Mouse (Mus musculus): ENCODE results near the gene Gnb4. TPM values are rescaled to one million over a fixed set of nuclear protein-coding genes. Genes with fewer than 3 reads are reported as not detected.

Gnb4 gene
- polyA plus RNA-seq, 1 experiment: 1.9 TPM

- H3K27me3 ChIP-seq (ENCODE audit: control insufficient read depth, insufficient read depth, low read length): no peaks in the 10 kb centered on the region
- H3K36me3 ChIP-seq (ENCODE audit: control insufficient read depth, insufficient read depth, low read length): peaks cover 3% of the 10 kb centered on the region
- H3K4me1 ChIP-seq (ENCODE audit: control insufficient read depth, insufficient read depth, low read length): no peaks in the 10 kb centered on the region
- H3K27ac ChIP-seq (ENCODE audit: control insufficient read depth, insufficient read depth, low read depth, low read length): no peak overlapping the region
- no peak overlapping the region for H3K4me3 ChIP-seq (ENCODE audit: control insufficient read depth, low read depth, low read length)
- TF ChIP-seq POLR2A (IDR thresholded peaks at IDR 0.05; ENCODE audit: control insufficient read depth, low read depth, low read length) (no peak), CTCF (IDR thresholded peaks at IDR 0.05; ENCODE audit: control insufficient read depth, insufficient read depth, insufficient replicate concordance, low read depth, low read length) (no peak)
These were observed 53.0 kb downstream of the Gnb4 start for GRCm38 (mm10) chr3:32563401-32563800.

GRCm38 (mm10) chr3:32553061-32553460, 63.3 kb downstream of the Gnb4 start:
- H3K4me3 ChIP-seq (ENCODE audit: control insufficient read depth, low read depth, low read length): no peak overlapping the region
- H3K4me1 ChIP-seq (ENCODE audit: control insufficient read depth, insufficient read depth, low read length): no peaks in the 10 kb centered on the region
- TF ChIP-seq POLR2A (IDR thresholded peaks at IDR 0.05; ENCODE audit: control insufficient read depth, low read depth, low read length) (no peak), CTCF (IDR thresholded peaks at IDR 0.05; ENCODE audit: control insufficient read depth, insufficient read depth, insufficient replicate concordance, low read depth, low read length) (no peak)
- no peak overlapping the region for H3K27ac ChIP-seq (ENCODE audit: control insufficient read depth, insufficient read depth, low read depth, low read length)
- H3K36me3 ChIP-seq (ENCODE audit: control insufficient read depth, insufficient read depth, low read length): peaks cover 3% of the 10 kb centered on the region
- no peaks in the 10 kb centered on the region for H3K27me3 ChIP-seq (ENCODE audit: control insufficient read depth, insufficient read depth, low read length)

DNA sequence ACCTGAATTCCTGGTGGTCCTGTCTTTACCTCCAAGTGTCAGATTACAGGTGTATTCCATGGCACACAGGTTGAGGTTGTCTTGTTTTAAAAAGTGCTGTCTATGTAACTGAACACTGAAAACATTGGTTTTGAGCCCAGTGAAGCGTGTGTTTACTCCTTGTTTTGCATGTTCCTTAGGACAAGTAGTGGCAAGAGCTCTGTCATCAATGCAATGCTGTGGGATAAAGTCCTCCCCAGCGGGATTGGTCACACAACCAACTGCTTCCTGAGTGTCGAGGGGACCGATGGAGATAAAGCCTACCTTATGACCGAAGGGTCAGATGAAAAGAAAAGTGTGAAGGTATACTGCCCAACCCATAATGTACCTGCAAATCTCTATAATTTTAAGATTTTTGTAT, 78.3 kb downstream of the Gnb4 start:
- Histone ChIP-seq H3K4me3 (ENCODE audit: control insufficient read depth, low read depth, low read length) (no peak overlapping the region), H3K4me1 (ENCODE audit: control insufficient read depth, insufficient read depth, low read length) (no peaks in the 10 kb centered on the region), H3K27ac (ENCODE audit: control insufficient read depth, insufficient read depth, low read depth, low read length) (no peak overlapping the region), H3K36me3 (ENCODE audit: control insufficient read depth, insufficient read depth, low read length) (no peaks in the 10 kb centered on the region; the same call in 1 of the 2 replicates), H3K27me3 (ENCODE audit: control insufficient read depth, insufficient read depth, low read length) (no peaks in the 10 kb centered on the region)
- TF ChIP-seq CTCF (IDR thresholded peaks at IDR 0.05; ENCODE audit: control insufficient read depth, insufficient read depth, insufficient replicate concordance, low read depth, low read length): no peak
- no peak for TF ChIP-seq POLR2A (IDR thresholded peaks at IDR 0.05; ENCODE audit: control insufficient read depth, low read depth, low read length)

GRCm38 (mm10) chr3:32537556-32537955, 78.8 kb downstream of the Gnb4 start:
- no peaks in the 10 kb centered on the region; the same call in 1 of the 2 replicates for H3K36me3 ChIP-seq (ENCODE audit: control insufficient read depth, insufficient read depth, low read length)
- TF ChIP-seq POLR2A (IDR thresholded peaks at IDR 0.05; ENCODE audit: control insufficient read depth, low read depth, low read length) (no peak), CTCF (IDR thresholded peaks at IDR 0.05; ENCODE audit: control insufficient read depth, insufficient read depth, insufficient replicate concordance, low read depth, low read length) (no peak)
- no peak overlapping the region; the same call in 1 of the 2 replicates for H3K27ac ChIP-seq (ENCODE audit: control insufficient read depth, insufficient read depth, low read depth, low read length)

GRCm38 (mm10) chr3:32535692-32536091, 80.7 kb downstream of the Gnb4 start:
- Histone ChIP-seq H3K27ac (ENCODE audit: control insufficient read depth, insufficient read depth, low read depth, low read length) (no peak overlapping the region), H3K27me3 (ENCODE audit: control insufficient read depth, insufficient read depth, low read length) (no peaks in the 10 kb centered on the region), H3K4me3 (ENCODE audit: control insufficient read depth, low read depth, low read length) (no peak overlapping the region), H3K4me1 (ENCODE audit: control insufficient read depth, insufficient read depth, low read length) (no peaks in the 10 kb centered on the region), H3K36me3 (ENCODE audit: control insufficient read depth, insufficient read depth, low read length) (no peaks in the 10 kb centered on the region; the same call in 1 of the 2 replicates)
- TF ChIP-seq POLR2A (IDR thresholded peaks at IDR 0.05; ENCODE audit: control insufficient read depth, low read depth, low read length): no peak
- no peak for TF ChIP-seq CTCF (IDR thresholded peaks at IDR 0.05; ENCODE audit: control insufficient read depth, insufficient read depth, insufficient replicate concordance, low read depth, low read length)

More at GRCm38 (mm10) chr3:32537556-32537955, 78.8 kb downstream of the Gnb4 start:
- Histone ChIP-seq H3K27me3 (ENCODE audit: control insufficient read depth, insufficient read depth, low read length) (no peaks in the 10 kb centered on the region), H3K4me3 (ENCODE audit: control insufficient read depth, low read depth, low read length) (no peak overlapping the region), H3K4me1 (ENCODE audit: control insufficient read depth, insufficient read depth, low read length) (no peaks in the 10 kb centered on the region)

Other genes with a start within 250 kb of the Gnb4 start
- gene Pik3ca, start 218.9 kb downstream of the Gnb4 start, polyA plus RNA-seq (2012; rRNA removed): 4.3 and 4.9 TPM in 2 replicates
- 3.4 and 3.6 TPM in 2 replicates for gene Kcnmb3, start 124.4 kb downstream of the Gnb4 start, polyA plus RNA-seq (2012; rRNA removed)
- 29.0 and 30.5 TPM in 2 replicates for gene Zfp639, start 106.3 kb downstream of the Gnb4 start, polyA plus RNA-seq (2012; rRNA removed)
- gene Mfn1, start 87.1 kb downstream of the Gnb4 start, polyA plus RNA-seq (2012; rRNA removed): 14.6 and 20.9 TPM in 2 replicates
- 55.2 and 55.4 TPM in 2 replicates for gene Actl6a, start 89.7 kb upstream of the Gnb4 start, polyA plus RNA-seq (2012; rRNA removed)
- 260 and 272 TPM in 2 replicates for gene Ndufb5, start 120.4 kb upstream of the Gnb4 start, polyA plus RNA-seq (2012; rRNA removed)
- 15.0 and 18.8 TPM in 2 replicates for gene Mrpl47, start 121.0 kb upstream of the Gnb4 start, polyA plus RNA-seq (2012; rRNA removed)
- 0.11 and 0.14 TPM in 2 replicates for gene Usp13, start 201.0 kb upstream of the Gnb4 start, polyA plus RNA-seq (2012; rRNA removed)

All from testis, adult 2 months (tissue).